Mouse (Mus musculus) E14TG2a.4 (cell line): ENCODE measurements at regions not wholly inside any gene's neighbourhood (a gene's known extent, or its start where the extent isn't known, plus 50 kb on each side); places are given as distances from the start of the nearest gene placed in this dataset.

Experiments
- H3K27me3 ChIP-seq: 2 replicates; pipeline ENCODE4 v1.6.1; 2014; ENCODE audit warnings: low read length, control low read depth; ENCODE audit not compliant: insufficient read depth
- H3K36me3 ChIP-seq: 2 replicates; pipeline ENCODE4 v1.6.1; 2014; ENCODE audit warnings: low read length, control low read depth; ENCODE audit not compliant: insufficient read depth
- H3K4me1 ChIP-seq: replicated peaks from 2 replicates; pipeline ENCODE4 v1.6.1; 2014; ENCODE audit warnings: low read depth, low read length, control low read depth
- H3K4me3 ChIP-seq: replicated peaks from 2 replicates; pipeline ENCODE4 v1.5.1; 2014; ENCODE audit warnings: mild to moderate bottlenecking, low read length
- H3K9me3 ChIP-seq: 2 replicates; pipeline ENCODE4 v1.6.1; 2014; ENCODE audit warnings: low read length, control low read depth
- CTCF ChIP-seq: conservative IDR thresholded peaks from 2 replicates; pipeline ENCODE4 v1.5.1; 2014; ENCODE audit warnings: low read length
- NANOG ChIP-seq: IDR thresholded peaks from 2 replicates; pipeline ENCODE4 v1.6.1; 2014; ENCODE audit warnings: borderline replicate concordance, low read length, mixed read lengths
- POU5F1 ChIP-seq: IDR thresholded peaks from 2 replicates; pipeline ENCODE4 v1.6.1; 2014; ENCODE audit warnings: low read length, borderline replicate concordance

DNA sequence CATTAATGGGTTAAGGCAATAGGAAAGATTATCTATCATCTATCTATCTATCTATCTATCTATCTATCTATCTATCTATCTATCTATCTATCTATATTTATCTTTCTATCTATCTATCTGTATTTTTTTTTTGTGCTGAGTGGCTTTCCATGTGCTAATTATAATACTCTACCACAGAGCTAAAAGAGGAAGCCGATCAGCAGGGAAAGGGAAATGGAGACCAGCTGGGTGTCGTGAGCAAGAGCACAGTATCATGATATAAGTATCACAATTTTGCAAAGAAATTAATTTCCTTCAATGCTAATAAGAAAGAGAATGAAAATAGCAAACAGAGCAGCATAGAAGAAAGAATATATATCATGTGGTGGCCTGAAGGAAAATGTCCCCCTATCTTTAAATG, 69.6 kb downstream of the Cldn1 start:
- Histone ChIP-seq H3K9me3 (peaks cover 10% of the 10 kb centered on the region), H3K4me1 (no peaks in the 10 kb centered on the region), H3K4me3 (no peak overlapping the region), H3K36me3 (no peaks in the 10 kb centered on the region), H3K27me3 (no peaks in the 10 kb centered on the region)
- TF ChIP-seq CTCF, result no peak
- no peak for TF ChIP-seq NANOG
- no peak for TF ChIP-seq POU5F1

DNA sequence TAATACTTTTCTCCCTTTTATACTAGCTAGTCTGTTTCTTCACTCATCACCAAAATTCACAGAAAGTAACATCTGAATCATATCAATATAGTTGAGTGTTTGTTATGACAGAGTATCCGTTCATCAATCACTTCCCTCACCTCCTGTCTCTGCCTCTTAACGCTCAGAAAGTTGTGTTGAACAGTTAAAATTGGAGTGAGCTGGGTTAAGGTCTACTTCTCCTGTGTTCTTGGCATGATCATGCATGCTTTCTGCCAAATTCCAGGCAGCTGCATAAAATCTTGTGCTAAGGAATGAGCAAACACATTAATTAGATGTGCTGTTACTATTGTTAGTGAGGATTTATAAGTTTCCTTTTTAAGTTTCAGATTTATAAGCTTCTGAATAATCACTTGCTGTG, 79.9 kb downstream of the Cldn1 start:
- TF ChIP-seq NANOG, result no peak
- TF ChIP-seq POU5F1, result no peak
- no peak for TF ChIP-seq CTCF
- Histone ChIP-seq H3K9me3 (no peaks in the 10 kb centered on the region), H3K27me3 (no peaks in the 10 kb centered on the region), H3K36me3 (no peaks in the 10 kb centered on the region), H3K4me3 (no peak overlapping the region), H3K4me1 (no peaks in the 10 kb centered on the region)

DNA sequence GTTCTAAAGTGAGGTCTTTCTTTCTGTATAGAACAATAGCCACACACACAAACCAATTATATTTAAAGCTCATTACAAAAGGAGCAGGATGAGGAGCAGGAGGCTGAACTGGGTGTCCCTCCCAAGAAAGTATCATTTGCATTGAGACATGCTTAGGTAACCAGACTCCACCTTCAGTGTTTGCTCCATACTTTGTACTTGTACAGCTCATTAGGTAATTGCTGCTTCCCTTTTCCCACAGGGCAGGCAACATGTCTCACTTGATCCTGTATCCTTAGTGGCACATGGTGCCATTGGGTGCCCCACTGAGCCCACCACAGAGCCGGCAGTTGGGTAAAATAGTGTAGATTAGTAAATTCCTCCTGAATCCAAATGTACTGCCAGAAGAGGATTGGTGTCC, 86.0 kb downstream of the Cldn1 start:
- no peaks in the 10 kb centered on the region for H3K4me1 ChIP-seq

DNA sequence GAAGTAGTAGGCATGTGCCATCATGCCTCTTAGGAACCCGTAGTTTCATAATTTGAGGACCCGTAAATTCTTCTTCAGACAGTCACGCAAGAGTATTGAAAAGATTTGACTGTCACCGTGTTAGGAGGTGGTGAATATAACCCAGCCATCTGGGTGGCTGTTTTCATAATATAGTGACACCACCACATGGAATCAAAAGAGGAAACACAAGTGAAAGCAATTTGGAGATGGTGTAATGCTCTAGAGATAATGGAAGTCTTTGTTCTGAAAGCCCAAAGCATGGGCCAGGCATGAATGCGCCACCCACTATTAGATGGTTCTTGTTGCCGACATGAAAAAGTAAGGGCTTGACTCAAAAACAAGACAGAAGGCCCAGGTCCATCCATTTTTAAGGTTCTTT, 86.9 kb downstream of the Cldn1 start:
- Histone ChIP-seq H3K27me3 (no peaks in the 10 kb centered on the region), H3K36me3 (no peaks in the 10 kb centered on the region), H3K4me1 (no peaks in the 10 kb centered on the region), H3K4me3 (no peak overlapping the region), H3K9me3 (no peaks in the 10 kb centered on the region)
- TF ChIP-seq POU5F1, result no peak
- TF ChIP-seq CTCF, result no peak
- TF ChIP-seq NANOG, result no peak

More for the DNA sequence above, 86.0 kb downstream of the Cldn1 start:
- no peak for TF ChIP-seq NANOG
- Histone ChIP-seq H3K4me3 (no peak overlapping the region), H3K9me3 (no peaks in the 10 kb centered on the region), H3K36me3 (no peaks in the 10 kb centered on the region), H3K27me3 (no peaks in the 10 kb centered on the region)

DNA sequence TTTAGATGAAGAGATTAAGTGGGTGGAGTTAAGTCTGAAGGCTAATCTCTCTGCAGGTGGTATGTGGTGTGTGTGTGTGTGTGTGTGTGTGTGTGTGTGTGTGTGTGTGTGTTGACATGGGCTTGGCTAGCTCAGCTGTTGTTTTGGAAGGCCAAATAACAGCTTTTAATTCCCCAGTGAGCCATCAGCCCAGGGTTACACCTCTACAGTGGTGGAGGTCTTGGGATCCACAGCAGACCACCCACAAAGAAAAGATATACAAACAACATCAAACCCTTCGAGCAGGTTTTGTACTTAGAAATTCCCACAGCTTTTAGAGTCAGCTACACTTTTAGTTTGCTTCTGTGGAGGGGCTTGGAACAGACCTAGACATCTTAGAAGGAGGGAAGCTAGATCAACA, 89.2 kb downstream of the Cldn1 start:
- no peaks in the 10 kb centered on the region for H3K4me1 ChIP-seq
- TF ChIP-seq CTCF, result no peak
- no peak for TF ChIP-seq POU5F1
- H3K9me3 ChIP-seq, result no peaks in the 10 kb centered on the region
- H3K4me3 ChIP-seq, result no peak overlapping the region
- H3K36me3 ChIP-seq, result no peaks in the 10 kb centered on the region
- H3K27me3 ChIP-seq, result no peaks in the 10 kb centered on the region

DNA sequence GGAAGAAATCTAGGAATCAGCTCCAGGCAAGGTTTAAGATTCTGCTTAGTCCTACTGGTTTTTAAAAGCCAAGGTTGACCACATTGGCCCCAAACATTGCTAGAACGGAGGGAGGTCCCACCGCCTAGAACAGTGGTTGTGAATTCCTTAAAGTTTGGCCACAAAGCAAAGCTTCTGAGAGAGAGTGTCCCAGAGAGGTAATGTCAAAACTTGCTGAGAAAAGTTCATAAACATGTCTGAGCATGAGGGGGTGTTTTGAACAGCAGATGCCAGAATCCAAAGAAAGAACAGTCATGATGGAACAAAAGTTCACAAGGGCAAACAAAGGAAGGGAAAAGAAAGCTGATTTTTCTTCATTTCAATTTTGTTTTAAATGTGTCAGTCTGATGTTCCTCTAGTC, 90.1 kb downstream of the Cldn1 start:
- Histone ChIP-seq H3K9me3 (no peaks in the 10 kb centered on the region), H3K4me1 (no peaks in the 10 kb centered on the region), H3K27me3 (no peaks in the 10 kb centered on the region), H3K36me3 (no peaks in the 10 kb centered on the region), H3K4me3 (no peak overlapping the region)
- TF ChIP-seq NANOG (no peak), CTCF (no peak), POU5F1 (no peak)

DNA sequence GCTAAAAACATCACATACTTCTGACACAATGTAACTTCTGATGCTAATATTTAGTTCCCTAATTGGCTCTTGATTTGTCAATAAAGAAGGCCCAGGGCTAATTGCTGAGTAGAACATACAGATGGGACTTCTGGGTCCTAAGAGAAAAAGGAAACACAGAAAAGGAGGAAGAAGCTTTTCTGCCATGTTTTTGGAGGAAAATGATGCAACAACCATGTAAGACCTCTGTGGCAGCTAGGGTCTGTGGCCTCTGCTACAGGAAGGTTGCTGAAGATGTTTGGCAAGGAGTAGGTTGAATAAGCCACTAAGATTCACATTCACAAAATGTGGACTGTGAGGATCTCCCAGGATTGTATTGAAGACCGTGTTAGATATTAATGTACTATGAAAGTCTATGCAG, 94.9 kb downstream of the Cldn1 start:
- Histone ChIP-seq H3K27me3 (no peaks in the 10 kb centered on the region), H3K36me3 (no peaks in the 10 kb centered on the region), H3K4me3 (no peak overlapping the region), H3K4me1 (no peaks in the 10 kb centered on the region), H3K9me3 (no peaks in the 10 kb centered on the region)
- TF ChIP-seq POU5F1 (no peak), NANOG (no peak), CTCF (no peak)

DNA sequence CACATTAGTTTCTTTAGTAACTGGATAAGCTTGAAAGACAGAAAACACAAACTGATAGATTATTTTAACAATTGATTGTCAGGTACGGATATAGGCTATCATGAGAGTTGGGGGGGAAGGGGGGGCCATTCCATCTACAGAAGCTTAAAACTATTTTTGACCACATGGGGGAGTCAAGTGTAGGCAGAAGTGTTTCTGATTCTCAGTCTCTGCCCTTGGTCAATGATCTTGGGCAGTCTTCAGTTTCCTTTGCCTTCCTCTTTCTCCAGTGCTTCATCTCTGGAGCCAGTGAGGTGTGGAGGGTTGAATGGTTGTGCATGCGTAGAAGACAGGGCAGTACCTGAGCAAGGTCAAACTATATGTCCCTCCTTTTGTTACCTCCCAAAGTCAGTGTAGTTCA, 118.8 kb downstream of the Cldn1 start:
- Histone ChIP-seq H3K9me3 (no peaks in the 10 kb centered on the region), H3K27me3 (no peaks in the 10 kb centered on the region), H3K4me1 (no peaks in the 10 kb centered on the region), H3K36me3 (no peaks in the 10 kb centered on the region), H3K4me3 (no peak overlapping the region)
- TF ChIP-seq NANOG, result no peak
- TF ChIP-seq POU5F1, result no peak
- TF ChIP-seq CTCF, result no peak

DNA sequence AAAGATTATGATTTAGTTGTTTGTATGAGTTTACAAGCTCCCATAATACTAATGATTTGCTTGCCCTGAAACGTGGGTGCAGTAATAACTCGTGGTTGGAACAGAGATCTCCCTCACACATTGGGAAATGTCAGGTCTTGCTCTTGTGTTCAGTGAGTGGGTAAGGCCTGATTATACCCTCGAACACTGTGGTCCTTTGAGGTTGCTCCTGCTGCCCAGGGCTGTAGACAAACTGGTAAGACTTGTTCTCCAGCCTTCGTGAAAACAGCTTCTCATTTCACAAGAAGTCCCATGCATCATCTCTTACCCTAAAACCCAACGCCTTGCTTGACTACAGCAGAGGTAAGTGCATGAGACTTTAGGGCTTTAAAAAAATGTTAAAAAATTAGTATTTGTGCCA, 119.9 kb downstream of the Cldn1 start:
- H3K9me3 ChIP-seq, result no peaks in the 10 kb centered on the region
- no peaks in the 10 kb centered on the region for H3K36me3 ChIP-seq
- H3K4me1 ChIP-seq, result no peaks in the 10 kb centered on the region
- no peaks in the 10 kb centered on the region for H3K27me3 ChIP-seq
- TF ChIP-seq NANOG, result no peak
- no peak for TF ChIP-seq POU5F1
- no peak for TF ChIP-seq CTCF
- no peak overlapping the region for H3K4me3 ChIP-seq

DNA sequence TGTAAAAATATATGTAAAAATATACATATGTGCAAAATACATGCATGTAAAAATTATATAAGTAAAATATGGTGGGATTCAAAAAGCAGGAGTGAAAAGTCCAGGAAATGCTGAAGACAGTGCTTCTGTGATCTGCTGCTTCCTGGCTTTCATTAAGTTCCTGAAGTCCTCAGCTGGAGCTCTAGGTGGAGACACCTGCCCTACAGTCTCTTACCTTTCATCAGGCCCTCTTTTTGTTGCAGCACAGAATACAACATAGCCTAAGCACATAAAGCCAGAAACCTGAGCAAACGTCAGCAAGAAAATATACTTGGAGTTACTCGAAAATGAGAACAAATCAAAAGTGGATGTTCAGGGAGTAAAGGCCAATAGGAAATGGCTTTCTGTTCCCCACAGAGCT, 120.6 kb downstream of the Cldn1 start:
- Histone ChIP-seq H3K4me1 (no peaks in the 10 kb centered on the region), H3K27me3 (no peaks in the 10 kb centered on the region), H3K36me3 (no peaks in the 10 kb centered on the region), H3K9me3 (no peaks in the 10 kb centered on the region), H3K4me3 (no peak overlapping the region)
- no peak for TF ChIP-seq CTCF
- no peak for TF ChIP-seq POU5F1
- no peak for TF ChIP-seq NANOG
